In genomic region chr7:139249406-139250210, GRCm38 (mm10) we compare ENCODE assay signal across 8 mouse cellular contexts. TPM values are rescaled to one million over a fixed set of nuclear protein-coding genes. Genes with fewer than 3 reads are reported as not detected.
DNase-seq lines count a peak whose midpoint lies in the region; ATAC-seq and TF ChIP-seq lines count a peak whose summit lies in the region.

No protein-coding gene starts in this region.

- no peak for TF ChIP-seq POLR2A in cortical plate, adult 2 months (IDR thresholded peaks at IDR 0.05; ENCODE audit: extremely low read depth, insufficient read depth, low read length)

- no peaks in the 10 kb centered on the region for H3K9me3 ChIP-seq in kidney, embryonic 15.5 days (replicated peaks)
- H3K9me3 ChIP-seq in hindbrain, embryonic 16.5 days (ENCODE audit: control insufficient read depth, low read length): no peaks in the 10 kb centered on the region
- no peaks in the 10 kb centered on the region for H3K9me3 ChIP-seq in midbrain, embryonic 16.5 days (replicated peaks; ENCODE audit: control insufficient read depth, low read length, poor library complexity, severe bottlenecking)

- TF ChIP-seq CTCF in cortical plate, adult 2 months (IDR thresholded peaks at IDR 0.05; ENCODE audit: extremely low read depth, insufficient read depth, low read length): no peak

- H3K27ac ChIP-seq in kidney, embryonic 15.5 days: peak overlapping the region; percentile 87; the same call in 1 of the 2 replicates
- peak overlapping the region; percentile 25; the same call in 1 of the 2 replicates for H3K27ac ChIP-seq in cortical plate, adult 2 months (ENCODE audit: insufficient read depth, low read length)
- no peak overlapping the region for H3K27ac ChIP-seq in hindbrain, embryonic 16.5 days (ENCODE audit: low read depth, low read length)
- no peak overlapping the region for H3K27ac ChIP-seq in midbrain, embryonic 16.5 days (ENCODE audit: low read length)

- H3K27me3 ChIP-seq in kidney, embryonic 15.5 days: no peaks in the 10 kb centered on the region
- H3K27me3 ChIP-seq in hindbrain, embryonic 16.5 days (replicated peaks; ENCODE audit: control insufficient read depth, insufficient read depth, low read length): no peaks in the 10 kb centered on the region; the same call in none of the 2 replicates
- peaks cover 8% of the 10 kb centered on the region; the same call in 1 of the 2 replicates for H3K27me3 ChIP-seq in midbrain, embryonic 16.5 days (ENCODE audit: control insufficient read depth, insufficient read depth, low read depth, low read length)

- H3K4me3 ChIP-seq in kidney, embryonic 15.5 days (replicated peaks): peak overlapping the region; percentile 53
- H3K4me3 ChIP-seq in cortical plate, adult 2 months (ENCODE audit: insufficient read depth, low read length): peak overlapping the region; percentile 66; the same call in 1 of the 2 replicates
- no peak overlapping the region; the same call in 1 of the 2 replicates for H3K4me3 ChIP-seq in hindbrain, embryonic 16.5 days (ENCODE audit: low read length)
- H3K4me3 ChIP-seq in midbrain, embryonic 16.5 days (ENCODE audit: low read depth, low read length): no peak overlapping the region

- WGBS in kidney, embryonic 15.5 days: 44% methylated on average over 7 of the region's 7 CpGs
- WGBS in hindbrain, embryonic 16.5 days: 38% methylated on average over 7 of the region's 7 CpGs
- 27% methylated on average over 6 of the region's 7 CpGs for WGBS in midbrain, embryonic 16.5 days

- DNase-seq in kidney, adult 18-20 months: no peak
- no peak for DNase-seq in right cerebral cortex, postnatal 25 days
- DNase-seq in right cerebral cortex, adult 2 months (ENCODE audit: low spot score in 2 of 2): no peak
- no peak for DNase-seq in spleen, adult 12 weeks (ENCODE audit: low spot score)

- H3K9ac ChIP-seq in kidney, embryonic 15.5 days: no peak overlapping the region
- H3K9ac ChIP-seq in hindbrain, embryonic 16.5 days (ENCODE audit: low read depth, low read length): no peak overlapping the region
- H3K9ac ChIP-seq in midbrain, embryonic 16.5 days (ENCODE audit: low read depth, low read length): peak overlapping the region; percentile 28; the same call in 1 of the 2 replicates

- H3K4me2 ChIP-seq in kidney, embryonic 15.5 days: peak overlapping the region; percentile 94
- peak overlapping the region; percentile 99 for H3K4me2 ChIP-seq in hindbrain, embryonic 16.5 days (ENCODE audit: low read length)
- H3K4me2 ChIP-seq in midbrain, embryonic 16.5 days (ENCODE audit: low read length): peak overlapping the region; percentile 67

- no peak for ATAC-seq in kidney, embryonic 15.5 days (replicated peaks; ENCODE audit: low FRiP score)
- no peak for ATAC-seq in hindbrain, embryonic 16.5 days
- peak; percentile 26; the same call in 1 of the 2 replicates for ATAC-seq in midbrain, embryonic 16.5 days

- peaks cover 1% of the 10 kb centered on the region; the same call in 1 of the 2 replicates for H3K36me3 ChIP-seq in kidney, embryonic 15.5 days
- H3K36me3 ChIP-seq in hindbrain, embryonic 16.5 days (ENCODE audit: control insufficient read depth, insufficient read depth, low read length): no peaks in the 10 kb centered on the region
- no peaks in the 10 kb centered on the region for H3K36me3 ChIP-seq in midbrain, embryonic 16.5 days (ENCODE audit: control insufficient read depth, insufficient read depth, low read length)

- H3K4me1 ChIP-seq in kidney, embryonic 15.5 days: peaks cover 75% of the 10 kb centered on the region
- peaks cover 3% of the 10 kb centered on the region; the same call in 1 of the 2 replicates for H3K4me1 ChIP-seq in cortical plate, adult 2 months (ENCODE audit: control insufficient read depth, insufficient read depth, low read length)
- H3K4me1 ChIP-seq in hindbrain, embryonic 16.5 days (ENCODE audit: control insufficient read depth, insufficient read depth, low read depth, low read length): peaks cover 31% of the 10 kb centered on the region
- peaks cover 16% of the 10 kb centered on the region for H3K4me1 ChIP-seq in midbrain, embryonic 16.5 days (ENCODE audit: control insufficient read depth, insufficient read depth, low read length)

RNA-seq across cellular contexts. Expression of gene Pwwp2b, which starts 1.3 kb away (rescaled TPM):
- polyA plus RNA-seq in kidney, embryonic 15.5 days (2015; fragmentation: Nextera tagmentation; extraction: Ambion mirVana): 8.1 and 8.7 TPM in 2 replicates
- 10.5 and 10.9 TPM in 2 replicates for polyA plus RNA-seq in cortical plate, adult 2 months (2012; rRNA removed)
- polyA plus RNA-seq in hindbrain, embryonic 16.5 days (2015; fragmentation: Nextera tagmentation; extraction: Ambion mirVana): 5.6 and 6.4 TPM in 2 replicates
- polyA plus RNA-seq in midbrain, embryonic 16.5 days (2015; fragmentation: Nextera tagmentation; extraction: Ambion mirVana): 4.4 and 5.1 TPM in 2 replicates

RNA-seq across cellular contexts. Expression of gene Stk32c, which starts 36.5 kb away (rescaled TPM):
- 0.14 and 0.16 TPM in 2 replicates for polyA plus RNA-seq in kidney, embryonic 15.5 days (2015; fragmentation: Nextera tagmentation; extraction: Ambion mirVana)
- polyA plus RNA-seq in cortical plate, adult 2 months (2012; rRNA removed): 140 and 154 TPM in 2 replicates
- polyA plus RNA-seq in hindbrain, embryonic 16.5 days (2015; fragmentation: Nextera tagmentation; extraction: Ambion mirVana): 2.9 and 3.0 TPM in 2 replicates
- polyA plus RNA-seq in midbrain, embryonic 16.5 days (2015; fragmentation: Nextera tagmentation; extraction: Ambion mirVana): 3.2 and 3.7 TPM in 2 replicates

RNA-seq across cellular contexts. Expression of gene Lrrc27, which starts 36.8 kb away (rescaled TPM):
- polyA plus RNA-seq in kidney, embryonic 15.5 days (2015; fragmentation: Nextera tagmentation; extraction: Ambion mirVana): 2.9 and 3.0 TPM in 2 replicates
- 11.0 and 12.9 TPM in 2 replicates for polyA plus RNA-seq in cortical plate, adult 2 months (2012; rRNA removed)
- polyA plus RNA-seq in hindbrain, embryonic 16.5 days (2015; fragmentation: Nextera tagmentation; extraction: Ambion mirVana): 3.8 and 6.8 TPM in 2 replicates
- 6.2 and 7.0 TPM in 2 replicates for polyA plus RNA-seq in midbrain, embryonic 16.5 days (2015; fragmentation: Nextera tagmentation; extraction: Ambion mirVana)

Comparison
In these comparisons a context has a peak if more than half of its experiments do, and no peak if none do; other contexts are left out.
1. H3K27ac ChIP-seq: peak in kidney, embryonic 15.5 days (single experiment) and cortical plate, adult 2 months (single experiment); none in hindbrain, embryonic 16.5 days (single experiment) and midbrain, embryonic 16.5 days (single experiment).
2. H3K4me3 ChIP-seq: peak in kidney, embryonic 15.5 days (single experiment) and cortical plate, adult 2 months (single experiment); none in hindbrain, embryonic 16.5 days (single experiment) and midbrain, embryonic 16.5 days (single experiment).
3. RNA of gene Stk32c, which starts 36.5 kb away (polyA plus RNA-seq): 140 to 154 TPM in cortical plate, adult 2 months; 3.2 to 3.7 TPM in midbrain, embryonic 16.5 days, 2.9 to 3.0 TPM in hindbrain, embryonic 16.5 days and 0.14 to 0.16 TPM in kidney, embryonic 15.5 days; every median in the first group is over 10 times any median in the second.
4. Peak in every context shown above with its lines, with median percentiles within 50 percentile points of each other: H3K4me2 ChIP-seq.